Mouse (Mus musculus): ENCODE measurements around the gene Syngr3. TPM values are rescaled to one million over a fixed set of nuclear protein-coding genes. Genes with fewer than 3 reads are reported as not detected.

Gene Syngr3
- polyA plus RNA-seq, 2 experiments = 3.0 to 3.1 TPM

- Histone ChIP-seq H3K9me3 (ENCODE audit: control insufficient read depth, low read length) (no peaks in the 10 kb centered on the region), H3K27me3 (ENCODE audit: control insufficient read depth, insufficient read depth, low read length) (no peaks in the 10 kb centered on the region), H3K4me1 (ENCODE audit: control insufficient read depth, insufficient read depth, low read length) (no peaks in the 10 kb centered on the region), H3K27ac (replicated peaks; ENCODE audit: low read depth, low read length) (no peak overlapping the region), H3K4me3 (replicated peaks; ENCODE audit: low read length) (no peak overlapping the region), H3K4me2 (replicated peaks; ENCODE audit: low read depth, low read length, severe bottlenecking) (no peak overlapping the region), H3K9ac (ENCODE audit: low read depth, low read length, severe bottlenecking) (no peak overlapping the region), H3K36me3 (ENCODE audit: control insufficient read depth, insufficient read depth, low read length) (no peaks in the 10 kb centered on the region)
- ATAC-seq (ENCODE audit: low FRiP score, low read depth) (no peak), DNase-seq (ENCODE audit: low spot score) (no peak)
- WGBS = 80% methylated on average over 6 of the region's 6 CpGs
- TF ChIP-seq POLR2A (IDR thresholded peaks at IDR 0.05; ENCODE audit: borderline replicate concordance, extremely low read depth, insufficient read depth, insufficient read length) = no peak
Measured at GRCm38 (mm10) chr17:24729067-24729466, 39.3 kb upstream of the Syngr3 start.

- Histone ChIP-seq H3K4me3 (replicated peaks; ENCODE audit: low read length) (no peak overlapping the region), H3K9me3 (ENCODE audit: control insufficient read depth, low read length) (no peaks in the 10 kb centered on the region), H3K27me3 (ENCODE audit: control insufficient read depth, insufficient read depth, low read length) (no peaks in the 10 kb centered on the region), H3K4me1 (ENCODE audit: control insufficient read depth, insufficient read depth, low read length) (peaks cover 5% of the 10 kb centered on the region), H3K27ac (replicated peaks; ENCODE audit: low read depth, low read length) (no peak overlapping the region), H3K36me3 (ENCODE audit: control insufficient read depth, insufficient read depth, low read length) (no peaks in the 10 kb centered on the region), H3K4me2 (replicated peaks; ENCODE audit: low read depth, low read length, severe bottlenecking) (no peak overlapping the region), H3K9ac (ENCODE audit: low read depth, low read length, severe bottlenecking) (no peak overlapping the region)
- ATAC-seq (ENCODE audit: low FRiP score, low read depth) (no peak), DNase-seq (ENCODE audit: low spot score) (no peak)
- 70% methylated on average over 17 of the region's 17 CpGs for WGBS
- TF ChIP-seq POLR2A (IDR thresholded peaks at IDR 0.05; ENCODE audit: borderline replicate concordance, extremely low read depth, insufficient read depth, insufficient read length) = no peak
Measured at GRCm38 (mm10) chr17:24728184-24728583, 38.4 kb upstream of the Syngr3 start.

DNA sequence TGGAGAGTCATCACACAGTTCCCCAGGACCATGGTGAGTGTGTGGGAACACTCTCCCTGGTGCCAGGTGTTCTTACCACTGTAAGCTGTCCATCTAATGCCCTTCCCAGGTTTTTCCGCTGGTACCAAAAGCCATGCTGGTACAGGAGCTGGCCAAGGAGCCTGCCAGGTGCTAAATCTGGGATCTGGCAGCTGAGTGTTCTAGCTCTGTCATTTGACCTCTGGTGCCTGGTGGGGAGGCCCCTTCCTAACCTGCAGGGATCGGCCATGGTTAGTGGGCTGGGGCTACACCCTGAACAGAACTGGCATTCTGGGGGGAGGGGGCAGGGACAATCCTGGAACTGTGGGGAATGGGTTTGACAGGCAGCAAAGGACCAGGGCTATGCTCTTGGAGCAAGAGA, 37.9 kb upstream of the Syngr3 start, which contains the start of gene Rpl3l:
TSS of gene Rpl3l (plus strand) at position 203 of the 400 bp plus-strand sequence.
- 61% methylated on average over 2 of the region's 2 CpGs for WGBS
- no peak for DNase-seq (ENCODE audit: low spot score)
- Histone ChIP-seq H3K4me2 (replicated peaks; ENCODE audit: low read depth, low read length, severe bottlenecking) (no peak within 1 kb of the TSS), H3K4me3 (replicated peaks; ENCODE audit: low read length) (no peak within 1 kb of the TSS), H3K9ac (ENCODE audit: low read depth, low read length, severe bottlenecking) (no peak within 1 kb of the TSS), H3K27ac (replicated peaks; ENCODE audit: low read depth, low read length) (no peak within 1 kb of the TSS), H3K9me3 (ENCODE audit: control insufficient read depth, low read length) (no peaks in the 10 kb centered on the region), H3K4me1 (ENCODE audit: control insufficient read depth, insufficient read depth, low read length) (peaks cover 6% of the 10 kb centered on the region), H3K27me3 (ENCODE audit: control insufficient read depth, insufficient read depth, low read length) (no peaks in the 10 kb centered on the region), H3K36me3 (ENCODE audit: control insufficient read depth, insufficient read depth, low read length) (peaks cover under 1% of the 10 kb centered on the region; the same call in 1 of the 2 replicates)
- ATAC-seq (ENCODE audit: low FRiP score, low read depth) = no peak
- TF ChIP-seq POLR2A (IDR thresholded peaks at IDR 0.05; ENCODE audit: borderline replicate concordance, extremely low read depth, insufficient read depth, insufficient read length) = no peak

- Histone ChIP-seq H3K27me3 (ENCODE audit: control insufficient read depth, insufficient read depth, low read length) (no peaks in the 10 kb centered on the region), H3K9me3 (ENCODE audit: control insufficient read depth, low read length) (no peaks in the 10 kb centered on the region), H3K36me3 (ENCODE audit: control insufficient read depth, insufficient read depth, low read length) (peaks cover 17% of the 10 kb centered on the region), H3K27ac (replicated peaks; ENCODE audit: low read depth, low read length) (no peak overlapping the region), H3K4me2 (replicated peaks; ENCODE audit: low read depth, low read length, severe bottlenecking) (no peak overlapping the region), H3K4me3 (replicated peaks; ENCODE audit: low read length) (no peak overlapping the region), H3K4me1 (ENCODE audit: control insufficient read depth, insufficient read depth, low read length) (peaks cover 17% of the 10 kb centered on the region), H3K9ac (ENCODE audit: low read depth, low read length, severe bottlenecking) (no peak overlapping the region)
- no peak for TF ChIP-seq POLR2A (IDR thresholded peaks at IDR 0.05; ENCODE audit: borderline replicate concordance, extremely low read depth, insufficient read depth, insufficient read length)
- no peak for DNase-seq (ENCODE audit: low spot score)
- WGBS = 75% methylated on average over 3 of the region's 3 CpGs
- ATAC-seq (ENCODE audit: low FRiP score, low read depth) = no peak
Measured at GRCm38 (mm10) chr17:24725637-24726390, 36.1 kb upstream of the Syngr3 start.

- peak within 1 kb of the TSS; percentile 85 for H3K9ac ChIP-seq (ENCODE audit: low read depth, low read length, severe bottlenecking)
- 0% methylated on average over 28 of the region's 30 CpGs for WGBS
- H3K27ac ChIP-seq (replicated peaks; ENCODE audit: low read depth, low read length) = peak within 1 kb of the TSS; percentile 61
- H3K9me3 ChIP-seq (ENCODE audit: control insufficient read depth, low read length) = no peaks in the 10 kb centered on the region
- H3K4me3 ChIP-seq (replicated peaks; ENCODE audit: low read length) = peak within 1 kb of the TSS; percentile 81
- no peaks in the 10 kb centered on the region for H3K27me3 ChIP-seq (ENCODE audit: control insufficient read depth, insufficient read depth, low read length)
- H3K4me1 ChIP-seq (ENCODE audit: control insufficient read depth, insufficient read depth, low read length) = peaks cover 17% of the 10 kb centered on the region
- TF ChIP-seq POLR2A (IDR thresholded peaks at IDR 0.05; ENCODE audit: borderline replicate concordance, extremely low read depth, insufficient read depth, insufficient read length) = peak; percentile 62; the same call in 1 of the 2 replicates
- peaks cover 17% of the 10 kb centered on the region for H3K36me3 ChIP-seq (ENCODE audit: control insufficient read depth, insufficient read depth, low read length)
- DNase-seq (ENCODE audit: low spot score) (peak; percentile 97), ATAC-seq (ENCODE audit: low FRiP score, low read depth) (peak; percentile 56)
- peak within 1 kb of the TSS; percentile 79 for H3K4me2 ChIP-seq (replicated peaks; ENCODE audit: low read depth, low read length, severe bottlenecking)
Measured at GRCm38 (mm10) chr17:24724184-24724583, 34.4 kb upstream of the Syngr3 start, which contains the start of gene Ndufb10. TSS of gene Ndufb10 (minus strand) at chr17:24724478.

Measured in limb, embryonic 14.5 days (tissue).